Mouse (Mus musculus): ENCODE data around the gene Stim2. TPM values are rescaled to one million over a fixed set of nuclear protein-coding genes. Genes with fewer than 3 reads are reported as not detected.
A peak's percentile ranks its signal among the peaks of the same experiment; 100 is the strongest.

The Stim2 gene
- polyA plus RNA-seq, 1 experiment from 2014 or later = 17.9 TPM

GRCm38 (mm10) chr5:53994576-53994975 lies 3.7 kb upstream of the Stim2 start:
- Histone ChIP-seq H3K9me3 (replicated peaks) (no peaks in the 10 kb centered on the region), H3K36me3 (no peaks in the 10 kb centered on the region), H3K9ac (no peak overlapping the region), H3K27ac (ENCODE audit: poor library complexity, severe bottlenecking) (no peak overlapping the region), H3K4me3 (peak overlapping the region; percentile 59), H3K4me1 (replicated peaks) (0 out of 2 replicates have a peak, but pooled peaks cover 4% of the 10 kb centered on the region), H3K4me2 (peak overlapping the region; percentile 85), H3K27me3 (replicated peaks) (no peaks in the 10 kb centered on the region)
- no peak for ATAC-seq (ENCODE audit: insufficient number of reproducible peaks, low FRiP score)
- 47% methylated on average over 4 of the region's 4 CpGs for WGBS

GRCm38 (mm10) chr5:53995316-53995715 lies 3.0 kb upstream of the Stim2 start:
- no peak overlapping the region for H3K27ac ChIP-seq (ENCODE audit: poor library complexity, severe bottlenecking)
- WGBS = under 1% methylated on average over 34 of the region's 34 CpGs
- peak overlapping the region; percentile 85 for H3K4me2 ChIP-seq
- ATAC-seq (ENCODE audit: insufficient number of reproducible peaks, low FRiP score) = peak; percentile 33
- peak overlapping the region; percentile 61 for H3K9ac ChIP-seq
- no peaks in the 10 kb centered on the region for H3K36me3 ChIP-seq
- no peaks in the 10 kb centered on the region for H3K9me3 ChIP-seq (replicated peaks)
- peaks cover 10% of the 10 kb centered on the region; the same call in 1 of the 2 replicates for H3K4me1 ChIP-seq (replicated peaks)
- peak overlapping the region; percentile 59 for H3K4me3 ChIP-seq
- no peaks in the 10 kb centered on the region for H3K27me3 ChIP-seq (replicated peaks)

GRCm38 (mm10) chr5:53996822-53997221 lies 1.5 kb upstream of the Stim2 start:
- Histone ChIP-seq H3K27me3 (replicated peaks) (no peaks in the 10 kb centered on the region), H3K36me3 (no peaks in the 10 kb centered on the region), H3K27ac (ENCODE audit: poor library complexity, severe bottlenecking) (no peak overlapping the region), H3K4me3 (no peak overlapping the region), H3K4me2 (no peak overlapping the region), H3K9ac (no peak overlapping the region), H3K4me1 (replicated peaks) (peaks cover 11% of the 10 kb centered on the region; the same call in 1 of the 2 replicates), H3K9me3 (replicated peaks) (no peaks in the 10 kb centered on the region)
- ATAC-seq (ENCODE audit: insufficient number of reproducible peaks, low FRiP score) = no peak
- WGBS = 90% methylated on average over 6 of the region's 6 CpGs

DNA sequence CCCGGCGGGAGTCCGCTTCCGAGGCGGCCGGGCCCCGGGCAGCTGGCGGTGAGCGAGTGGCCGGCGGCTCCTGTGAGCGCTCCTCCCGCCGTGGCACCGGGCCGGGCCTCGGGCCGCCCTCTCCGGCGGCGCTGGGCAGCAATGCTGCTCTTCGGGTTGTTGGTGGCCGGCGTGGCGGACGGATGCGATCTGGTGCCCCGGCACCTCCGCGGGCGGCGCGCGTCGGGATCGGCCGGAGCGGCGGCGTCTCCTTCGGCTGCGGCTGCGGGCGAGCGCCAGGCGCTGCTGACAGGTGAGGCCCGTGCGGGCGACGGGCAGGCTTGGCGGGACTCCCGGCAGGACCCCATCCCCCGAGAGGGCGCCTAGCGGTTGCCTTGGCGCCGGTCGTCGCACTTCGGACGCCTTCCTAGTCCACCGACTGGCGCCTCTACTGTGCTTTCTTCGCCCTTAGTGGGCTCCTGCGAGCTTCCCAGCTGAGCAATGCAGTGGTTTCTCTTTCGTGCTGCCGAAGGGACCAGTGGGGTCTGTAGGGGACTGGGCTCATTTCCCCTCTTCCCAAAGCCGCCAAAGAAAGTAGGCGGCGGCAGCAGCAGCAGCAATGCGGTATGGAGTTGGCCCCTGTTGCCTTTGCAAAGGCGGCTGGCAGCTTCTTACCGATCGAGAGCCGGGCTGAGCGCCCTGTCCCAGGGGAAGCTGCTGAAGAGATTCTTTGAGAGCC lies 603 bp downstream of the Stim2 start:
- WGBS = 0% methylated on average over 76 of the region's 76 CpGs
- peak overlapping the region; percentile 94 for H3K4me2 ChIP-seq
- peak overlapping the region; percentile 96 for H3K27ac ChIP-seq (ENCODE audit: poor library complexity, severe bottlenecking)
- peaks cover 11% of the 10 kb centered on the region; the same call in 1 of the 2 replicates for H3K4me1 ChIP-seq (replicated peaks)
- ATAC-seq (ENCODE audit: insufficient number of reproducible peaks, low FRiP score) = peak; percentile 59
- H3K4me3 ChIP-seq = peak overlapping the region; percentile 89
- H3K9me3 ChIP-seq (replicated peaks) = no peaks in the 10 kb centered on the region
- no peaks in the 10 kb centered on the region for H3K27me3 ChIP-seq (replicated peaks)
- no peaks in the 10 kb centered on the region for H3K36me3 ChIP-seq
- peak overlapping the region; percentile 97 for H3K9ac ChIP-seq

DNA sequence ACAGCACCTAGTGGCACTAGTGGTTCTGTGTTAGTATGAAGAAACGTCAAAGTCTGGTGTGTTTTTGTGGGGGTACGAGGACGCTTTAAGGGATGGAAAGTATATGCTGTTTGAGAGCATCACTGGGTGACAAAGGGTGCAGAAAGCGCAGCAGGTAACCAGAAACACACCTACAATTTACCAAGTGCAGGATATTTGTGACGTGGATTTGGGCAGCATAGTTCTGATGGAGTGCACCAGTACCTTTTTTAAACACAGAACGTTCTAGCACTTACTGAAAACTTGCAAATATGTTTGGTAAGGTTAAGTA lies 1.1 kb downstream of the Stim2 start:
- Histone ChIP-seq H3K4me1 (replicated peaks) (peaks cover 11% of the 10 kb centered on the region; the same call in 1 of the 2 replicates), H3K9ac (peak overlapping the region; percentile 97), H3K27ac (ENCODE audit: poor library complexity, severe bottlenecking) (peak overlapping the region; percentile 96), H3K4me2 (peak overlapping the region; percentile 94), H3K4me3 (peak overlapping the region; percentile 89), H3K36me3 (no peaks in the 10 kb centered on the region), H3K9me3 (replicated peaks) (no peaks in the 10 kb centered on the region), H3K27me3 (replicated peaks) (no peaks in the 10 kb centered on the region)
- no peak for ATAC-seq (ENCODE audit: insufficient number of reproducible peaks, low FRiP score)
- WGBS = 3% methylated on average over 6 of the region's 6 CpGs

DNA sequence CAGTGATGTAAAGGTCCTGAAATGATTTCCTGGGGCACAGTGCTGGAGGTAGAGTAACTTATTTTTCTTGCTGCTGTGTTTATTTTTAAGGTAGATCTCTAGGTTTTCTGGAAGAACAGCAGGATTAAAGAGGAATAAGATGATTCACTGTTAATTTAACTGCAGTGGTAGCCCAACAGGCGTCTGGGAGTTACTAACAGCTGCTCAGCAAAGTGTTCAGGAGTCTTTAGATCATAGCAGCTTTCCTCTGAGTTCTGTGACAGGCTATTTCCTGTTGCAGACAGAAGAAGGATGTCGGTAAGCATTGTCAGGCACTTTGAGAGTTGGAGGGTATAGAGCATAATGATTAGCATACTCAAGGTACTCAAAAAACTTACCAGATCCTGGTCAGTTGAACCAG lies 1.5 kb downstream of the Stim2 start:
- H3K9me3 ChIP-seq (replicated peaks) = no peaks in the 10 kb centered on the region
- WGBS = 0% methylated on average over 2 of the region's 2 CpGs
- H3K27me3 ChIP-seq (replicated peaks) = no peaks in the 10 kb centered on the region
- no peaks in the 10 kb centered on the region for H3K36me3 ChIP-seq
- peak overlapping the region; percentile 94 for H3K4me2 ChIP-seq
- H3K27ac ChIP-seq (ENCODE audit: poor library complexity, severe bottlenecking) = peak overlapping the region; percentile 96; the same call in 1 of the 2 replicates
- H3K4me3 ChIP-seq = peak overlapping the region; percentile 89
- no peak for ATAC-seq (ENCODE audit: insufficient number of reproducible peaks, low FRiP score)
- peak overlapping the region; percentile 97 for H3K9ac ChIP-seq
- peaks cover 7% of the 10 kb centered on the region; the same call in 1 of the 2 replicates for H3K4me1 ChIP-seq (replicated peaks)

DNA sequence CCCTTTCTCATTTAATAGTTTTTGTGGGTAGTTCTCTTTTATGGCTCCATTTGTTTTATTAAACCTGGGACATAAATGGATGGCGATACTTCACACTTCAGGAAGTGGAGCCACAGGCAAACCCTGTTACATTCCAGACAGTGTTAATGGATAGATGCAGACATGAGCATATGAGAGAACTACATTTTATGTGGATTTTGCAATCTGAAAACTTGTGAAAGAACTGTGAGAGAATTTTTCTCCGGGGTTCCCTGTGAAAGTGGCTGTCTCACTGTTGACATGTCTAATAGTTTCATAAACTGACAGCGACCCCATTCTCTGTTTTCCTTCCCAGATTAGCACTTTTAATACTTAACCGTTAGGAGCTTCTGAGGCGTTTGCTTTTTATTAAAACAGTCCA lies 2.7 kb downstream of the Stim2 start:
- Histone ChIP-seq H3K4me1 (replicated peaks) (peaks cover 15% of the 10 kb centered on the region; the same call in 1 of the 2 replicates), H3K27me3 (replicated peaks) (no peaks in the 10 kb centered on the region), H3K4me3 (no peak overlapping the region), H3K36me3 (no peaks in the 10 kb centered on the region), H3K27ac (ENCODE audit: poor library complexity, severe bottlenecking) (no peak overlapping the region), H3K9me3 (replicated peaks) (no peaks in the 10 kb centered on the region), H3K4me2 (peak overlapping the region; percentile 21; the same call in 1 of the 2 replicates), H3K9ac (no peak overlapping the region)
- no peak for ATAC-seq (ENCODE audit: insufficient number of reproducible peaks, low FRiP score)
- WGBS = 61% methylated on average over 5 of the region's 5 CpGs

DNA sequence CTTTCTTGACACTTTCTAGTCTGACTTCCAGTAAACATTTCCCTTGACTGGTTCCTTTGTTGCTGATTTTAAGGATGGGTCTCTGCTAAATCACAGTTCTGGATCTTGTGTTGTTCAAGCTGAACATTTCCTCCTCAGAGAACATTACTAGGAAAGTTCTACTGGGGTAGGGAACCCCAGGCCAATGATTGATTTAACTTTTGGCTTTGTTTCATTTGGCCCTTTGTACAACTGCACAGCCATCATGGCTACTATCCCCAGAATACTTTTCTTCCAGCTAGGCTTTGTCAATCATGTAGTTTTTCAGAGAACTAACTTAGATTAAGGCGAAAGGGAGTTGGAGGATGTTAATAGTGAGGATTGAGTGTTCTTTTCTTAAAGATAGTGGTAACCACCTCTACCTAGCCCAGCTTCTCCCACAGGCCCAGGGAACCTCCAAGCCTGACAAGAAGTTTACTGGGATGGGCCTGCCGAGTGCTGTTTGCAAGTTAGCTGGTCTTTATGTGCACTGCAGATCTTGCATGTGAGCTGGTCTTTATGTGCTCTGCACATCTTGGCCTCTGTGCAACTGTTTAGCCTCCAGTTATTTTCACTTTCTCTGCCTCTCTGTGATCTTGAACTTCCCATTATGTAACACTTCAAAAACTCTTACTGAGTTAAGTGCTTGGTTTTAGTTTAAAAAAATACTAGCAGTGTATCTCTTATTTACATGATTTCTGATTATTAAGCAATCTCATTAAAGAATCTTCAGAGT lies 7.0 kb downstream of the Stim2 start:
- Histone ChIP-seq H3K27ac (ENCODE audit: poor library complexity, severe bottlenecking) (no peak overlapping the region), H3K4me2 (no peak overlapping the region), H3K4me1 (replicated peaks) (peaks cover 20% of the 10 kb centered on the region), H3K4me3 (no peak overlapping the region), H3K27me3 (replicated peaks) (no peaks in the 10 kb centered on the region), H3K9me3 (replicated peaks) (no peaks in the 10 kb centered on the region), H3K36me3 (no peaks in the 10 kb centered on the region), H3K9ac (no peak overlapping the region)
- no peak for ATAC-seq (ENCODE audit: insufficient number of reproducible peaks, low FRiP score)
- WGBS = 69% methylated on average over 2 of the region's 2 CpGs

- Histone ChIP-seq H3K4me1 (replicated peaks) (peaks cover 18% of the 10 kb centered on the region), H3K9me3 (replicated peaks) (no peaks in the 10 kb centered on the region), H3K36me3 (no peaks in the 10 kb centered on the region), H3K4me3 (no peak overlapping the region), H3K27me3 (replicated peaks) (no peaks in the 10 kb centered on the region), H3K4me2 (no peak overlapping the region), H3K9ac (no peak overlapping the region), H3K27ac (ENCODE audit: poor library complexity, severe bottlenecking) (no peak overlapping the region)
- 41% methylated on average over 6 of the region's 6 CpGs for WGBS
- ATAC-seq (ENCODE audit: insufficient number of reproducible peaks, low FRiP score) = no peak
Measured at GRCm38 (mm10) chr5:54005865-54006225, 7.5 kb downstream of the Stim2 start.

GRCm38 (mm10) chr5:54006845-54007244 lies 8.5 kb downstream of the Stim2 start:
- Histone ChIP-seq H3K4me3 (no peak overlapping the region), H3K4me2 (no peak overlapping the region), H3K9ac (no peak overlapping the region), H3K27me3 (replicated peaks) (no peaks in the 10 kb centered on the region), H3K4me1 (replicated peaks) (peaks cover 18% of the 10 kb centered on the region), H3K27ac (ENCODE audit: poor library complexity, severe bottlenecking) (no peak overlapping the region), H3K36me3 (no peaks in the 10 kb centered on the region), H3K9me3 (replicated peaks) (no peaks in the 10 kb centered on the region)
- ATAC-seq (ENCODE audit: insufficient number of reproducible peaks, low FRiP score) = no peak
- whole genome bisulfite sequencing = 91% methylated on average over 1 of the region's 1 CpGs

DNA sequence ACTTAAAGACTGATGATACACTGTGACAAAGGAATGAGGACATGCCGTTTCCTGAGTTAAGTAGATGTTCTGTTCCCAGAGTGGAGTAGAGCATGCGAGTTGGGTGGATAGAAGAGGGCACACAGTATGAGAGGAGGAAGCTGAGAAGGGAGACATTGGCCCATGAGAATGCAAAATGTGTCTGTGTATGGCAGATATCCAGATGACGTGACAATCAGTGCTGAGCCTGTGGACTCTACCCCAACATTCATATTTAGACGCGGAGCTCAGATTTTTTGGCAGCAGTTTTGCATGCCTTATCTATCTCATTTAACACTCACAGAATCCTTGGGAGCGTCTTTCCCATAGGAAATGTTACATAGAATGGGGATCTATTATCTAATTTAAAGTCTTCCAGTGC lies 9.3 kb downstream of the Stim2 start:
- Histone ChIP-seq H3K4me2 (no peak overlapping the region), H3K27ac (ENCODE audit: poor library complexity, severe bottlenecking) (no peak overlapping the region), H3K9ac (no peak overlapping the region), H3K4me3 (no peak overlapping the region), H3K9me3 (replicated peaks) (no peaks in the 10 kb centered on the region), H3K36me3 (no peaks in the 10 kb centered on the region), H3K4me1 (replicated peaks) (peaks cover 18% of the 10 kb centered on the region), H3K27me3 (replicated peaks) (no peaks in the 10 kb centered on the region)
- WGBS = 65% methylated on average over 6 of the region's 6 CpGs
- no peak for ATAC-seq (ENCODE audit: insufficient number of reproducible peaks, low FRiP score)
